Mouse (Mus musculus) layer of hippocampus, adult 6 months (tissue): Measurements from ENCODE around the gene Kmt5c. TPM values are rescaled to one million over a fixed set of nuclear protein-coding genes. Genes with fewer than 3 reads are reported as not detected.

ENCODE experiments used
- long read RNA-seq, 2 experiments: library from polyadenylated mRNA; unstranded; transcript quantifications; one replicate each; pipeline ENCODE4 v2.0.0; 2019 to 2020
- polyA plus RNA-seq: library from polyadenylated mRNA; unstranded; fragments of <200 nt; fragmentation: Nextera tagmentation; gene quantifications from 2 replicates; pipeline ENCODE4 v1.2.3, GENCODE M21; 2021

The Kmt5c gene
- 4.3 and 4.5 TPM in 2 replicates for polyA plus RNA-seq
- long read RNA-seq, experiment 1, partial matches to known transcripts: 1 of 4 reads
- long read RNA-seq, experiment 1, other reads (novel, unspliced or antisense): 2 of 4 reads
- long read RNA-seq, experiment 2, transcript Kmt5c-203 (9 exons, 2,177 nt): major isoform, 16 of 33 reads
- long read RNA-seq, experiment 2, partial matches to known transcripts: 5 of 33 reads
- long read RNA-seq, experiment 2, other reads (novel, unspliced or antisense): 11 of 33 reads

DNA sequence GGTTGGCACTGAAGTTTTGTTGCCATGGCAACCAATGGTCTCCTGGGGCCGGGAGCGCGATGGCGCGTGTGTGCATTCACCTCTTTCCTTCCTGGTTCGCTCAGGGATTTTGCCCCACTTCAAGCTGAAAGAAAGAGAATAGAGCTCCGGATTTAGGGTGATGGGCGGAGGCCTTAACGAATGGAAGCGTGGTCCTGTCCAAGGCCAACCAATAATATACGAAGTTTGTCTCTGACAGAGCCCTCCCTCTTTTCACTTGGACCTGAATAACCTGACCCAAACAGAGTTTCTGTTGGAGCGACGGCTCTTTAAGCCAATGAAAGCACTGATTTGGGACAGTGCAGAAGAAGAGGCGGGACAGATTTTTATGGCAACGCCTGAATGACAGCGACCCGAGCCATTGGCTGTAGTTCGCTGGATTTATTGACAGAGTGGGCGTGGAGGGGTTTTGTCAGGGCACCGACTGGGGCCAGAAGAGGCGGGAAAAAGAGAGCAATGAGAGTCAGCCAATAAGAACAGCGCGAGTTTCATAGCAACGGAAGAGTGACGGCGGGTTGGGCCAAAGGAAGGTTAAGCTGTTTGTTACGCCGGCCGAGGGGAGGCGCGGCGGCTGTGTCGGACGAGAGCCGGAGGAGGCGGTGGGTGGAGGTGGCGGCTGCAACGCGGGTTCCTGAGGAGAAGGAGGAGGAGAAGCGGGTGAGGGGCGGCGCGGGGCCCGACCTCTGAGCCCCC, at the start of gene Kmt5c:
TSS of gene Kmt5c (plus strand) at position 572 of the 732 bp plus-strand sequence.

DNA sequence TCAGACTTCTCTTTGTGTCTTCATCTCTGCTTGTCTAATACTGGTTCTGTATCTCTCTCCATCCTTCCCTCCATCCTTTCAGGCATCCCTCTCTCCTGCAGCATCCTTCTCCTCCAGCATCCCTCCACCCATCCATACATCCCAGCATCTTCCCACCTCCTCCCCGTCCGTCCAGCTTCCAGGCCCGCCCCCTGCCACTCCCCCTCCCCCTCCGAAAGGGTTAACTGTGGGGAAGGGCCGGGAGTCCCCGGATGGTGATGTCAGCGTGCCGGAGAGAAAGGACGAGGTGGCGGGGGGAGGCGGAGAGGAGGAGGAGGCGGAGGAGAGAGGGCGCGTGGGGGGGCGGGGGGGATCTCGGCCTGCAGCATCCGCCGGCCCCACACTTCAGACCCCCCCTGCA, 49.5 kb upstream of the Kmt5c start, which contains the start of gene Brsk1:
TSS of gene Brsk1 (plus strand) at position 218 of the 400 bp plus-strand sequence.

DNA sequence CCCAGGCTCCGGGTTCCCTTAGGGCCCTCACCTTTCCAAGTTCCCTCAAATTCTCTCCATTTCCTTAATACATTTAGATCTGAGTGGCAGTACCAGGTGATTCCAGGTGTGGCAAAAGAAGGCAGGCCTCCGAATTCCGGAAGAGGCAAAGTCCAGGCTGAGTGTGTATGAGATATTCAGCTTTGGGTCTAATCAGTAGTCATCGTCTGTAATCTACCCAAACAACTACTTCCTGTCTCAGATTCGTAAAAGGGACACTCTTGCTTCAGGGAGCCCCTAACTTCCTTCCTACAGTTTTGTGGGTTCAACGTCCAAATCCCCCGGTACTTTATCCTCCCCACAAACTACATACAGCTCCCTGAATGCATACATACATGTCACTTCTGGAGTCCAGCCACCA, 14.7 kb upstream of the Kmt5c start, which contains the start of gene Tmem150b:
TSS of gene Tmem150b (minus strand) at position 81 of the 400 bp plus-strand sequence.

DNA sequence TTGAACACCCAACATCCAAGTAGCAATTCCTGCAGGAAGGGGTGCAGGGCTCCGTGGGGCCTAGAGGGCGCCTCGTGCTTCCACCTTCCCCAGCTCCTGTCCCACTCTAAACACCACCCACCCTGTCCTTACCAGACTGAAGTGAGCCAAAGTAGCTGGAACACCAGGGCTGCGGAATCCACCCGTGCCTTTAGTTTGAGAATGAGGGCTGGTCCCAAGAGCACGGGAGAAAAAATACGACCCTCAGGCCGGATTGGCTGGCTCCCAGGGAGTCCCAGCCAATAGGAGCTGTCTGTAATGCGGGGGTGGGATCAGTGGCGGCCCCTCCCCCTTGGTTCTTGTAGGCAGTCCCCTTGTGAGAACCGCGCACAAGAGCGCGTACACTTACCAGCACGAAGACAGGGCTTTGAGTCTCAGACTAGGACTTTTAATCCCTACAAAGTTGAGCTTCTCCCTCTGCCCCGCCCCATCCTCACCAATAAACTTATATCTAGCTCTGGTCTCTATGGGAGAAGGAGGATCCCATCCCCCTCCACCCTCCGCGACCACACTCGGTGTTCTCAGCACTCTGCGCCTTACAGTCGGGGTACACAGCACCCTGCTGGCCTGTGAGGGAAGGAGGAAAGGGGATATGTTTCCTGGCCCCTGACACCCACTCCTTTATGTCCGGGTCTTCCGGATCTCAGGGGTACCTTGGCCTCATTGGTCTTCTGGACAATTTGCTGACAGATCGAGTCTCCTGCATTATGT, 13.1 kb downstream of the Kmt5c start, which contains the start of gene Cox6b2:
TSS of gene Cox6b2 (minus strand) at position 274 of the 750 bp plus-strand sequence.

DNA sequence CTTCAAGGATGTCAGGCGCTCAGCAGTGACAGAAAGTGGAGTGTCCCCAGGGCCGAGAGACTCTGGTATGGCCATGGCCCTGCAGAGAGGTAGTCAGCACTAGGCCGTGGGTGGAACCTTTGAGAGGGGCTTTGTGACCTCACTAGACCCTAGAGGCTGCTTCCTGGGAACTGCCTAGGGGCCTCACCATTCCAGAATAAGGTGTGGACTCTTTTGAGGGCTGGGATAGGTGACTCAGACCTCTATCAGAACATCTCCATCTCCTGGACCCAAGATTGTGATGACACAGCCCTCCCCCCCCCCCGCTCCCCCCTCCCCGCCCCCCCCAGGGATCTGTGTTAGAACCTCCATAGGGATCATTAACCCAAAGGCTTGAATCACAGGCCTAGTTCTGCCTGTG, 31.3 kb downstream of the Kmt5c start, which contains the start of gene Fam71e2:
TSS of gene Fam71e2 (minus strand) at position 101 of the 400 bp plus-strand sequence.

DNA sequence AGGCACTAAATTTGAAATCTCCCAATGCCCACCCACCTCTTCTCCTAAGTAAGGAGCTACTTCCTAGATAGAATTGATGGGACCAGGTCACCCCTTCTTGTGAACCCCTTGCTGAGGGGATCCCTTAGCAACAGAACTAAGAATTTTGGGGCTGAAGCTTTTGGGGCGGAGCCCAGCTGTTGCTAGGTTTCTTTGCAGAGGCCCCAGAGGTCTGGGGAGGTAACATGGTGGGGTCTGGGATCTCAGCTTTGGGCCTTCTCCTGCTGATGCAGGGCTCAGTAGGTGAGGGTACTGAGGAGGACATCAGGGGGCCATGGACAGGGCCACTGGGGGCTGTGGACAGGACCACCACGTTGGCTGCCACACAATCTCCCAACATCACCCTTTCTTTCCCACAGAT, 42.8 kb downstream of the Kmt5c start, which contains the start of the genes Il11 and Tmem190:
TSS of gene Il11 (minus strand) at position 101 of the 400 bp plus-strand sequence.
TSS of gene Tmem190 (plus strand) at position 179 of the 400 bp plus-strand sequence.

DNA sequence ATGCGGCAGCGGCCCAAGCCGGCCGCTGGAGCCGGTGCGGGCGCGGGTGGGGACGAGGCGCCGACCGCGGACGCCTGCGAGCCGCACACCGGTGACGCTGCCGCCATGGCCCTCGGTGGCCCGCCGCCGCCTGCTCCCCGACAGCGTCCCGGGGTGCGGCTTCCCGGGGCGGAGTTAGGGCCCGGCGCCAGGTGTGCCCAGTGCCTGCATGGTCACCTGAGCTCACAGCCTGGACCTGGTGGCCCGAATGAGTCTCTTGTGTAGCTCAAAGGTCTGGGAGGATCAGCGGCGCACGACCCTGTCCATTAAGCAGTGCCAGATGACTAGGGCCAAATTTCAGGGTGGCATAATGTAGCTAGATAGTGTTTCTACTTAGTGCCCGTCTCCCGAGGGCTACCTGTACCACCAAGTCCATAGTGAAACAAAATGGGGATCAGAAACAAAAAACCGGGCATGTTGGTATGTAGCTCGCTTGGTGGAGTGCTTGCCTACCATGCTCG, 49.6 kb downstream of the Kmt5c start, which contains the start of gene Tmem238:
TSS of gene Tmem238 (minus strand) at position 221 of the 500 bp plus-strand sequence.

DNA sequence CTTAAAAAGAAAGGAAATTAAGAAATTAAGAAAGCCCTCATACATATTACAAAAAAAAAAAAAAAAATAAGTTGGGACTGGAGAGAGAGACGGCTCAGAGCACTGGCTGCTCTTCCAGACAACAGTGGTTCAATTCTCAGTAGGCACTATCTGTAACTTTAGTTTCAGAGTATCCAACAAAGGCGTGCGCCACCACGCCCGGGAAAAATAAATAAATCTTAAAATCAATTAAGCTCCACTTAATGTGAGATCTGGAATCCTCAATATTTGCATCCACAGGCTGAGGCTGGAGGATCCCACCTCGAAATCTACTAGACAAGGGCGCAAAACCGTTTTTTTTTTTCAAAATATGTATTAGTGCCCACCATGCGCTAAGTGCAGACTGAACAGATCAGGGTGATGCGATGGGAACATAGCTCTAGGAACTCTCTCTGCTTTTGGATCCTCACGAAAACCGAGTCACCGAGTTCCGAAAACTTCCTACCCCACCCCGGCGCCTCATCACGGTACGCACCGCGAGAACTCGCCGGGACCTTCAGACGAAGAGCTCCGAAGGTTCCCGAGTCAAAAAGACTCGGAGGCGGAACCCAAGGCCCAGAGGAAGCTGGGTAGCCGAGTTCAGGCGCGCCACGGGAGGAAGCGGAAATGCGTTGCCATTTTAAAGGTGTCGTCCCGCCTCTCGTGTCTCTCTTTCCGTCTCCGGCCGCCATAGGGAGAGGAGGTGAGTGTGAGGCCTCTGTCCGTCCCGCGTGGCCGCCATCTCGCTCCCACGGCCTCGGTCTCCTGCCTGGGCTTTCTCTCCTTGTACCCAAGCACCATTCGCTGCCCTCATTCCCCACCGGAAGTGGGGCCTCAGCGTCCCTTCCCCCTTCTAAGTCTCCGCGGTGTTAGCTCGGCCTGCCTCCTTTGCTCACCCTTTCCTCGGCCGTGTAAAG, 52.6 kb downstream of the Kmt5c start, which contains the start of gene Rpl28:
TSS of gene Rpl28 (plus strand) at position 597 of the 935 bp plus-strand sequence.

Other genes starting within 250 kb of the Kmt5c start
- 18.6 and 18.7 TPM in 2 replicates for gene Ppp1r12c, start 238.4 kb upstream of the Kmt5c start, polyA plus RNA-seq
- gene Tnnt1, start 223.7 kb upstream of the Kmt5c start, polyA plus RNA-seq: 3.2 and 3.3 TPM in 2 replicates
- 0.31 TPM in 1 of 2 replicates, not detected in the other for gene Tnni3, start 215.9 kb upstream of the Kmt5c start, polyA plus RNA-seq
- gene Dnaaf3, start 207.7 kb upstream of the Kmt5c start, polyA plus RNA-seq: 0.36 and 0.69 TPM in 2 replicates
- gene Syt5, start 192.6 kb upstream of the Kmt5c start, polyA plus RNA-seq: 292 and 326 TPM in 2 replicates
- 0.05 and 0.08 TPM in 2 replicates for gene Ptprh, start 136.1 kb upstream of the Kmt5c start, polyA plus RNA-seq
- 0.38 TPM in 1 of 2 replicates, not detected in the other for gene Tmem86b, start 108.7 kb upstream of the Kmt5c start, polyA plus RNA-seq
- gene Ppp6r1, start 81.1 kb upstream of the Kmt5c start, polyA plus RNA-seq: 3.4 and 5.9 TPM in 2 replicates
- 137 and 145 TPM in 2 replicates for gene Hspbp1, start 55.0 kb upstream of the Kmt5c start, polyA plus RNA-seq
- gene Brsk1, start 49.5 kb upstream of the Kmt5c start, polyA plus RNA-seq: 3.8 and 6.0 TPM in 2 replicates
- not detected in 2 replicates for gene Tmem150b, start 14.9 kb upstream of the Kmt5c start, polyA plus RNA-seq
- 19.8 and 42.8 TPM in 2 replicates for gene Cox6b2, start 13.0 kb downstream of the Kmt5c start, polyA plus RNA-seq
- not detected in 2 replicates for gene Fam71e2, start 31.2 kb downstream of the Kmt5c start, polyA plus RNA-seq
- 0.18 and 0.45 TPM in 2 replicates for gene Il11, start 42.7 kb downstream of the Kmt5c start, polyA plus RNA-seq
- gene Tmem190, start 42.8 kb downstream of the Kmt5c start, polyA plus RNA-seq: not detected in 2 replicates
- gene Tmem238, start 49.5 kb downstream of the Kmt5c start, polyA plus RNA-seq: 7.2 and 9.5 TPM in 2 replicates
- gene Rpl28, start 52.8 kb downstream of the Kmt5c start, polyA plus RNA-seq: 1,085 and 1,204 TPM in 2 replicates
- gene Ube2s, start 72.5 kb downstream of the Kmt5c start, polyA plus RNA-seq: 16.3 and 20.3 TPM in 2 replicates
- gene Shisa7, start 104.6 kb downstream of the Kmt5c start, polyA plus RNA-seq: 11.7 and 13.1 TPM in 2 replicates
- gene Isoc2b, start 130.1 kb downstream of the Kmt5c start, polyA plus RNA-seq: 17.0 and 20.1 TPM in 2 replicates
- gene Isoc2a, start 137.0 kb downstream of the Kmt5c start, polyA plus RNA-seq: 0.87 and 0.94 TPM in 2 replicates
- 0.14 and 0.29 TPM in 2 replicates for gene Gm36210, start 166.4 kb downstream of the Kmt5c start, polyA plus RNA-seq
- 0.75 and 0.93 TPM in 2 replicates for gene Zfp628, start 175.1 kb downstream of the Kmt5c start, polyA plus RNA-seq
- 136 and 147 TPM in 2 replicates for gene Nat14, start 181.9 kb downstream of the Kmt5c start, polyA plus RNA-seq
- 0.04 and 0.05 TPM in 2 replicates for gene Ssc5d, start 185.7 kb downstream of the Kmt5c start, polyA plus RNA-seq
- 0.31 and 0.74 TPM in 2 replicates for gene Sbk2, start 224.3 kb downstream of the Kmt5c start, polyA plus RNA-seq
- 0.08 and 0.15 TPM in 2 replicates for gene Sbk3, start 231.1 kb downstream of the Kmt5c start, polyA plus RNA-seq